Mouse (Mus musculus) small intestine, adult 2 months (tissue): ENCODE data around the gene Zic4.

ENCODE experiments used
- CTCF ChIP-seq: fragments of 200-500 bp; IDR thresholded peaks from 2 replicates; pipeline ENCODE4 v1.5.1; 2012; ENCODE audit warnings: low read depth, mild to moderate bottlenecking, control low read depth, inconsistent platforms, low read length, moderate library complexity, mixed read lengths; ENCODE audit not compliant: insufficient replicate concordance, insufficient read length; ENCODE audit errors: extremely low read depth
- POLR2A ChIP-seq: fragments of 200-500 bp; IDR thresholded peaks from 2 replicates; pipeline ENCODE4 v1.6.1; 2012; ENCODE audit warnings: low read depth, mild to moderate bottlenecking, control low read depth, inconsistent platforms, low read length, moderate library complexity

GRCm38 (mm10) chr9:91370191-91370708, 8.0 kb downstream of the Zic4 start:
- TF ChIP-seq POLR2A (no peak), CTCF (no peak)
